Mouse (Mus musculus) naive thymus-derived CD4-positive, alpha-beta T cell, adult 5 months (primary cell): ENCODE measurements around the gene Gm11027. TPM values are rescaled to one million over a fixed set of nuclear protein-coding genes. Genes with fewer than 3 reads are reported as not detected.

Source experiments
- polyA plus RNA-seq: library from polyadenylated mRNA; unstranded; fragments of 100-300 nt; shearing (Covaris generic); gene quantifications from one replicate; pipeline ENCODE4 v1.2.1, GENCODE M21; 2017

Gm11027 gene
- polyA plus RNA-seq: not detected

DNA sequence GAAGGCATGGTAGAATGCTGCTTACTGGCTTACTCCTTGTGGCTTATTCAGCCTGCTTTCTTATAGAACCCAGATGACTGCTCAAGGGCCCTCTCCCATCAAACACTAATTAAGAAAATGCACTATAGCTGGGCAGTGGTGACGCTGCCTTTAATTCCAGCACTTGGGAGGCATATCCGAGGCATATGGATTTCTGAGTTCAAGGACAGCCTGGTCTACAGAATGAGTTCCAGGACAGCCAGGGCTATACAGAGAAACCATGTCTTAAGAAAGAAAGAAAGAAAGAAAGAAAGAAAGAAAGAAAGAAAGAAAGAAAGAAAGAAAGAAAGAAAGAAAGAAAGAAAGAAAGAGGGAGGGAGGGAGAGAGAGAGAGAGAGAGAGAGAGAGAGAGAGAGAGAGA lies at the start of gene Gm11027:
Gm11027 (plus strand) TSS at position 301 of the 400 bp plus-strand sequence.

DNA sequence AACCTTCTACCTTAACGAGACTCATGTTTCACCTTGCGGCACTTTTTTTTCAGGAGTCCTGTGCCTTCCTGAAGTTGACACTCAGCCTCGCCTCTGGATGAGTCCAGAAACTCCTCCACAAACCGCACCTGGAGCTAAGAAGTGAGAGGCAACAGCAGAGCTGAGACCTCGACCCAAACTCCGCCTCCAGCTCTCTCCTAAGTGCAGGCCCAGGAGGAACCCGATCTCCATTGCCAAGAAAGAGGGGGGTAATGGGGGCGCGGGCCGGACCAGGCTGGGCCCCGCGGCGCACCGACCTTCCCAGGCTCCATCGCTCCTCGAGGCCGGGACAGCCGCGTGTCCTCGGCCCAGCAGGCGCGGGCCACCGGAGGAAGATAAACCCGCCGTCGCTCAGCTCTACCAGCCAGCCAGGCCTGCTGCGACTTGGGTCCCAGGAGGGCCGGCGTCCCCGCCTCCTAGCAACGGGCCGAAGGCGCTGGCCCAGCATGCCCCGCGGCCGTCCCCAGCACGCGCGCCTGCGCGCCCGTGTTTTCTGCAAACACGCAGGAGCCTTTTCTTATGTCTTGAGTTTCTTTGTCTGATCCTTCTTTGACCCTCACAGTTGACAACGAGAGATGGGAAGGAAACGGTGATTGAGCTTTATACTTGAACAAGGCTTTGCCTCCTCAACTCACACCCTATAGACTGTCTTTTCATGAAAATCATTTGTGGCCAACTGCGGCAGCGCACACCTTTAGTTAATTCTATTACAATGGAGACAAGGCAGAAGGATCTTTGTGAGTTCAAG lies 12.4 kb upstream of the Gm11027 start, which contains the start of gene Wdr60:
Wdr60 (minus strand) TSS at position 468 of the 787 bp plus-strand sequence.

DNA sequence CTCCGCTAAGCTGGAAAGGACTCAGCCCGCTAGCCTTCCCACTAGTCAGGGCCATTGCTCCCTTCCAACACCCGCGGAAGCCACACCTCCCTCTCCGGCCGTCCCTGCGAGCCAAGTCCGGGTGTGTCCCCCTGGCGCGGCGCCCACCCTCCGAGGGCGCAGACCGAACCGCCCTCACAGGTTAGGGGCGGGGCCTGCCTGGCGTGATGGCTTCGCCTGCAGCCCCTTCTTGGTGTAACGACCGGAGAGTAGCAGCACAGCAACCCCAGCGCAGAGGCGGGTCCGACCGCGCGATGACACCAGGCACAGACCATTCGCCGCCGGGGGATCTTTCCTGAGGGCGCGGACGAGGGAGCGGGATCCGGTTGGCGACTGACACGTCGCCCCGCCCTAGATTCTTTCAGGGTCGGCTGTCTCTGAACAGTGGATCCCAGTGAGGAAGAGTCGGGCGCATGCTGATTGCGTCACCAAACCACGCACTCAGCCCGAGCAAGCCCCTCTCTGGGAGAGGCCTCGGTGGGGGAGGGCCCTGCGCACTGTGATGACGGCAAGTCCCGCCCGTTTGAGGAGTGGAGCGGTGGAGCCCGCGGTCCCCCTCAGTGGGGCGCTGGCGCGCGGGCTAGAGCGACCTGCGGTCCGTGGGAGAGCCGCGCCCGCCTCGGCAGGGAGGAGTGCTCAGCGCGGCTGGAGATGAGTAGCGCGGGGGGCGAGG lies 5.6 kb downstream of the Gm11027 start, which contains the start of gene Esyt2:
Esyt2 (plus strand) TSS at position 544 of the 712 bp plus-strand sequence.

Other genes with a start within 250 kb of the Gm11027 start
- gene Zfp386, start 227.7 kb upstream of the Gm11027 start, polyA plus RNA-seq: 40.0 TPM
- not detected for gene Vipr2, start 197.7 kb upstream of the Gm11027 start, polyA plus RNA-seq
- 0.47 TPM for gene Wdr60, start 12.4 kb upstream of the Gm11027 start, polyA plus RNA-seq
- 199 TPM for gene Esyt2, start 5.8 kb downstream of the Gm11027 start, polyA plus RNA-seq
- 1.4 TPM for gene Ncapg2, start 130.0 kb downstream of the Gm11027 start, polyA plus RNA-seq
- not detected for gene Ptprn2, start 210.3 kb downstream of the Gm11027 start, polyA plus RNA-seq